ENCODE assay signal across 12 mouse cellular contexts in genomic region chr6:147921091-147921490, GRCm38 (mm10).
"Had no signal": no experiment of that assay in that cellular context is flagged by ENCODE, and none has a peak within 500 bp of the region (broad histone marks: within the 10 kb centered on the region; RNA-seq: fewer than 3 reads in every experiment).

No protein-coding gene starts in this region.

- H3K27me3 ChIP-seq: limb, embryonic 13.5 days; liver, embryonic 15.5 days; midbrain, embryonic 12.5 days; neural tube, embryonic 13.5 days had no signal

- H3K36me3 ChIP-seq: limb, embryonic 13.5 days; liver, embryonic 15.5 days; midbrain, embryonic 12.5 days; neural tube, embryonic 13.5 days had no signal

- H3K9ac ChIP-seq: limb, embryonic 13.5 days; liver, embryonic 15.5 days; midbrain, embryonic 12.5 days; neural tube, embryonic 13.5 days had no signal

- H3K4me1 ChIP-seq: liver, embryonic 15.5 days; midbrain, embryonic 12.5 days; neural tube, embryonic 13.5 days had no signal

- DNase-seq: kidney, adult 11 months; kidney, adult 9 months; kidney, postnatal 10 days; left cerebral cortex, postnatal 4 days; right cerebral cortex, adult 18-20 months; right cerebral cortex, postnatal 25 days; thymus, postnatal 36 days had no signal

- ATAC-seq: midbrain, embryonic 16.5 days had no signal

- H3K4me3 ChIP-seq: limb, embryonic 13.5 days; liver, embryonic 15.5 days; midbrain, embryonic 12.5 days; neural tube, embryonic 13.5 days had no signal

- H3K9me3 ChIP-seq: limb, embryonic 13.5 days; liver, embryonic 15.5 days; midbrain, embryonic 12.5 days; neural tube, embryonic 13.5 days had no signal

- H3K27ac ChIP-seq: limb, embryonic 13.5 days; liver, embryonic 15.5 days; midbrain, embryonic 12.5 days; neural tube, embryonic 13.5 days had no signal

- H3K4me2 ChIP-seq: limb, embryonic 13.5 days; liver, embryonic 15.5 days; midbrain, embryonic 12.5 days; neural tube, embryonic 13.5 days had no signal
